ENCODE assay signal across 20 mouse cellular contexts in the genomic region with DNA sequence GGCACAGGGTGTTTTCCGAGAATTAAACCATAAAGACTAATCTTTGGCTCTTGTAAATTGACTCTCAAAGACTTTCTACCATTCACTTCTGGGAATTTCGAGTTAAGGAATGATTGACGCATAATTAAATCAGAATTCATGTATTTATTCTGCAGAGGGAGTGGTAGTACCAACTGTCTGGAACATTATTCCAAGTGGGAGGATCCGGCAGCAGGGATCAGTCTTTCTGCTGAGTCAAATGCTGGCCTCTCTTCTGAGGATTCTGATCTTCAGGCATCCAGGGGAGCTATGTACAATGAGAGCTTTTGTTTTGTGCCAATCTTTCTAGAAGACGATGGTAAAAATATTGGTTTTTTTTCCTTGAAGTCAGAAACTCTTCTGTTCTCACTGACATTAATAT.
DNase-seq lines count a peak whose midpoint lies in the region; ATAC-seq lines count a peak whose summit lies in the region.
"Had no signal": no experiment of that assay in that cellular context is flagged by ENCODE, and none has a peak within 500 bp of the region (broad histone marks: within the 10 kb centered on the region; RNA-seq: fewer than 3 reads in every experiment).

No protein-coding gene starts in this region.

- H3K9ac ChIP-seq in forebrain, embryonic 11.5 days (ENCODE audit: low read length) = no peak overlapping the region
- no peak overlapping the region for H3K9ac ChIP-seq in forebrain, embryonic 12.5 days
- H3K9ac ChIP-seq in midbrain, embryonic 14.5 days (replicated peaks; ENCODE audit: low read length) = no peak overlapping the region
- no peak overlapping the region for H3K9ac ChIP-seq in midbrain, embryonic 13.5 days (replicated peaks)
- H3K9ac ChIP-seq in forebrain, embryonic 15.5 days (replicated peaks) = no peak overlapping the region
- H3K9ac ChIP-seq: embryonic facial prominence, embryonic 12.5 days; heart, embryonic 13.5 days; hindbrain, embryonic 15.5 days had no signal

- no peaks in the 10 kb centered on the region for H3K27me3 ChIP-seq in forebrain, embryonic 11.5 days (ENCODE audit: control insufficient read depth, insufficient read depth, low read length)
- H3K27me3 ChIP-seq in forebrain, embryonic 12.5 days = no peaks in the 10 kb centered on the region
- H3K27me3 ChIP-seq in midbrain, embryonic 14.5 days (ENCODE audit: control insufficient read depth, insufficient read depth, low read length) = no peaks in the 10 kb centered on the region
- no peaks in the 10 kb centered on the region for H3K27me3 ChIP-seq in midbrain, embryonic 13.5 days
- H3K27me3 ChIP-seq in forebrain, embryonic 15.5 days = no peaks in the 10 kb centered on the region
- H3K27me3 ChIP-seq: embryonic facial prominence, embryonic 12.5 days; heart, embryonic 13.5 days; hindbrain, embryonic 15.5 days had no signal

- 0 out of 2 replicates have a peak, but pooled peaks have one; percentile 21 for ATAC-seq in forebrain, embryonic 11.5 days (replicated peaks; ENCODE audit: low FRiP score)
- no peak for ATAC-seq in forebrain, embryonic 12.5 days (ENCODE audit: low FRiP score)
- no peak for ATAC-seq in midbrain, embryonic 14.5 days (ENCODE audit: low FRiP score, low TSS enrichment)
- no peak for ATAC-seq in midbrain, embryonic 13.5 days
- ATAC-seq in forebrain, embryonic 15.5 days (replicated peaks) = peak; percentile 82
- ATAC-seq in megakaryocyte progenitor cell, adult 5-6 weeks (replicated peaks; ENCODE audit: poor library complexity) = no peak
- ATAC-seq: CD4-positive, CD25-positive, alpha-beta regulatory T cell, adult 4 months had no signal

- no peak overlapping the region for H3K4me2 ChIP-seq in forebrain, embryonic 11.5 days (ENCODE audit: low read depth, low read length, severe bottlenecking)
- H3K4me2 ChIP-seq in forebrain, embryonic 12.5 days = no peak overlapping the region
- no peak overlapping the region for H3K4me2 ChIP-seq in midbrain, embryonic 14.5 days (ENCODE audit: low read length)
- no peak overlapping the region for H3K4me2 ChIP-seq in midbrain, embryonic 13.5 days (replicated peaks)
- H3K4me2 ChIP-seq in forebrain, embryonic 15.5 days (replicated peaks) = no peak overlapping the region
- H3K4me2 ChIP-seq: embryonic facial prominence, embryonic 12.5 days; heart, embryonic 13.5 days; hindbrain, embryonic 15.5 days had no signal

- no peaks in the 10 kb centered on the region for H3K36me3 ChIP-seq in forebrain, embryonic 11.5 days (ENCODE audit: control insufficient read depth, insufficient read depth, low read length)
- H3K36me3 ChIP-seq in forebrain, embryonic 12.5 days (replicated peaks) = no peaks in the 10 kb centered on the region
- no peaks in the 10 kb centered on the region for H3K36me3 ChIP-seq in midbrain, embryonic 14.5 days (ENCODE audit: control insufficient read depth, insufficient read depth, low read length)
- H3K36me3 ChIP-seq in midbrain, embryonic 13.5 days = no peaks in the 10 kb centered on the region
- no peaks in the 10 kb centered on the region for H3K36me3 ChIP-seq in forebrain, embryonic 15.5 days
- H3K36me3 ChIP-seq: embryonic facial prominence, embryonic 12.5 days; G1E; heart, embryonic 13.5 days; hindbrain, embryonic 15.5 days had no signal

- 43% methylated on average over 5 of the region's 5 CpGs for WGBS in forebrain, embryonic 11.5 days
- WGBS in forebrain, embryonic 12.5 days = 42% methylated on average over 5 of the region's 5 CpGs
- 23% methylated on average over 5 of the region's 5 CpGs for WGBS in midbrain, embryonic 14.5 days
- WGBS in midbrain, embryonic 13.5 days = 31% methylated on average over 5 of the region's 5 CpGs
- WGBS in forebrain, embryonic 15.5 days = 29% methylated on average over 5 of the region's 5 CpGs

- no peak overlapping the region for H3K4me3 ChIP-seq in forebrain, embryonic 11.5 days (ENCODE audit: low read depth, low read length)
- H3K4me3 ChIP-seq in forebrain, embryonic 12.5 days (replicated peaks) = no peak overlapping the region
- no peak overlapping the region for H3K4me3 ChIP-seq in midbrain, embryonic 14.5 days (replicated peaks; ENCODE audit: low read depth, low read length)
- H3K4me3 ChIP-seq in midbrain, embryonic 13.5 days (replicated peaks) = no peak overlapping the region
- no peak overlapping the region for H3K4me3 ChIP-seq in forebrain, embryonic 15.5 days
- H3K4me3 ChIP-seq: embryonic facial prominence, embryonic 12.5 days; heart, embryonic 13.5 days; hindbrain, embryonic 15.5 days had no signal

- H3K4me1 ChIP-seq in forebrain, embryonic 11.5 days (replicated peaks; ENCODE audit: control insufficient read depth, insufficient read depth, low read length) = no peaks in the 10 kb centered on the region; the same call in 1 of the 2 replicates
- H3K4me1 ChIP-seq in forebrain, embryonic 12.5 days = peaks cover 15% of the 10 kb centered on the region; the same call in 1 of the 2 replicates
- no peaks in the 10 kb centered on the region for H3K4me1 ChIP-seq in midbrain, embryonic 14.5 days (ENCODE audit: control insufficient read depth, insufficient read depth, low read length)
- H3K4me1 ChIP-seq in midbrain, embryonic 13.5 days (replicated peaks) = 0 out of 2 replicates have a peak, but pooled peaks cover 7% of the 10 kb centered on the region
- 0 out of 2 replicates have a peak, but pooled peaks cover 5% of the 10 kb centered on the region for H3K4me1 ChIP-seq in forebrain, embryonic 15.5 days
- H3K4me1 ChIP-seq: heart, embryonic 13.5 days; hindbrain, embryonic 15.5 days had no signal

- no peak for DNase-seq in forebrain, embryonic 11.5 days (ENCODE audit: low spot score)
- peak; percentile 20 for DNase-seq in midbrain, embryonic 14.5 days
- no peak for DNase-seq in cerebellum, adult 8-10 months
- DNase-seq: adrenal gland, postnatal 10 days; B cell, adult 2 months; cerebellum, adult 18-20 months; cerebellum, postnatal 14 days; embryo, embryonic 11 days; gastrocnemius, postnatal 36 days; heart, adult 11 months; heart, postnatal 36 days had no signal

- H3K27ac ChIP-seq in forebrain, embryonic 11.5 days (ENCODE audit: low read depth, low read length) = no peak overlapping the region
- no peak overlapping the region for H3K27ac ChIP-seq in forebrain, embryonic 12.5 days
- H3K27ac ChIP-seq in midbrain, embryonic 14.5 days (replicated peaks; ENCODE audit: low read depth, low read length) = no peak overlapping the region
- no peak overlapping the region for H3K27ac ChIP-seq in midbrain, embryonic 13.5 days
- H3K27ac ChIP-seq in forebrain, embryonic 15.5 days (replicated peaks) = no peak overlapping the region
- H3K27ac ChIP-seq: embryonic facial prominence, embryonic 12.5 days; heart, embryonic 13.5 days; hindbrain, embryonic 15.5 days had no signal

- H3K9me3 ChIP-seq in forebrain, embryonic 11.5 days (ENCODE audit: control insufficient read depth, low read length) = no peaks in the 10 kb centered on the region
- H3K9me3 ChIP-seq in forebrain, embryonic 12.5 days = no peaks in the 10 kb centered on the region
- no peaks in the 10 kb centered on the region for H3K9me3 ChIP-seq in midbrain, embryonic 14.5 days (ENCODE audit: control insufficient read depth, low read length)
- H3K9me3 ChIP-seq in midbrain, embryonic 13.5 days = no peaks in the 10 kb centered on the region
- H3K9me3 ChIP-seq in forebrain, embryonic 15.5 days = no peaks in the 10 kb centered on the region
- H3K9me3 ChIP-seq: embryonic facial prominence, embryonic 12.5 days; G1E; heart, embryonic 13.5 days; hindbrain, embryonic 15.5 days had no signal

Comparison
In these comparisons a context has a peak if more than half of its experiments do, and no peak if none do; other contexts are left out.
1. ATAC-seq: peak in forebrain, embryonic 11.5 days (single experiment) and forebrain, embryonic 15.5 days (single experiment); none in forebrain, embryonic 12.5 days (single experiment), midbrain, embryonic 14.5 days (single experiment), midbrain, embryonic 13.5 days (single experiment) and megakaryocyte progenitor cell, adult 5-6 weeks (single experiment).